Mouse (Mus musculus): ENCODE measurements around the gene Polr3gl.

The Polr3gl gene

DNA sequence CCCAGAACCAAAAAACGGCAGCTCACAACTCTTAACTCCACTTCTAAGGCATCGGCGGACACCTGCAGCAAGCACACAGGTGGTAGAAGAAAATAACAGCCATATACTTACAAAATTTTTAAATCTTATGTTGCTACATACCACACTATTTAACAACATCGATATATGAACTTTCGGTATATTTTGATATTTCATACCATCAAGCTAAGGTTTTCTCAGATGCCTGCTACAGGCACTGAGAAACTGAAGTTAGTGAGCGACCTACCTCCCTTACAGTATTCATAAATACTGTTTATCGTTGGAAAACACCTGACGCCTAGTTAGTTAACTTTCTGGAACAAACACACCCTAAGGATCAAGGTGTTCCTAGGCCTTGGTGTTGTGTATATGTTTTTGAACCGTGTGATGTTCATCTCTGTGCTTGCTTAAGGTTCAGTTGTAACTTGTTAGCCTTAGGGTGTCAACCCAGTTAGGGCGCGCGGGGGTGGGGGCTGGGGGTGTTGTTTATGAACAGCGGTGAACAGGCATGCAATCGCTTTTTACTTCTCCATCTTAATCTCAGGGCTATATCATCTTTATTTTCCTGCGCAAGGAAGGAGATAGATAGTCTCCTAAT lies 37.9 kb downstream of the Polr3gl start:
- no peak for DNase-seq

DNA sequence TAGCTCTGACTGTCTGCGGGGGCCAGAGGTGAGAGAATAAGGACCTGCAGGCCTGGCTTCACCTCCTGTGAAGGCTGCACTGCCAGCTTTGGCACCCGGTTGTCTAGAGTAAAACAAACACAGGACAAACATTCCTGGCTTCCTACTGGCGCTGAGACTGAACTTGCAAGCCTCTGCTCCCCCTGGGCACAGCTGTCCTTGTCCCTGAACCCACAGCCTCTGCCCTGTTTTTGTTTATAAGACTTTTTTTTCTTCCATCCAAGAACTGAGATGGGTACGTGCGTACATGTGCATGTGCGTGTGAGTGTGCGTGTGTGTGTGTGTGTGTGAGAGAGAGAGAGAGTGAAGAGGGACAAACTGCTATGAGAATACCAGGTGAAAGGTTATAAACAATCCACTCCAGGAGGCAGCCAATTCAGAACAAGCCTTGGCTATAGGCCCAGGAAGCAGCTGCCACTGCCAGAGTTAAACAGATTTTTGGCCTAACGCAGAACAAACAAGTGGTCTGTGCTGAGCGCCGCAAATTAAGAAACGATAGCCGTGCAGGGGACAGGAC lies 38.9 kb downstream of the Polr3gl start:
- DNase-seq = no peak

DNA sequence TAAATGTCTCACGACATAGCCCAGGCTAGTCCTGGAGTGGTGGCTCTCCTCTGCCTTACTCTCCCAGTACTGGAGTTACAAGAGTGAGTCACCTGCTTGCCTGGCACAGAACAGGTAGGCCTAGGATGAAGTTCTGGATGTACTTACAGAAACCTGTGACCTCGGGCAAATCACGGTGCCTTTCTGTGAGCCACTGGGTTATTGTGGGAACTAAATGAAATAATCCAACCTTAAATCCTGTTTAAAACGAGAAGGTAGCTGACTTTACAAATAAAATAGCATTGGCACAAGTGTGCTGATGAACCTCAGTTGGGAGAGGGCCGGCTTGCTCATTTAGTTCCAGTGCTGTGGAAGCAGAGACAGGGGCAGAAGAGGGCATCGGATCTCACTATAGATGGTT lies 39.7 kb downstream of the Polr3gl start:
- no peak for DNase-seq

DNA sequence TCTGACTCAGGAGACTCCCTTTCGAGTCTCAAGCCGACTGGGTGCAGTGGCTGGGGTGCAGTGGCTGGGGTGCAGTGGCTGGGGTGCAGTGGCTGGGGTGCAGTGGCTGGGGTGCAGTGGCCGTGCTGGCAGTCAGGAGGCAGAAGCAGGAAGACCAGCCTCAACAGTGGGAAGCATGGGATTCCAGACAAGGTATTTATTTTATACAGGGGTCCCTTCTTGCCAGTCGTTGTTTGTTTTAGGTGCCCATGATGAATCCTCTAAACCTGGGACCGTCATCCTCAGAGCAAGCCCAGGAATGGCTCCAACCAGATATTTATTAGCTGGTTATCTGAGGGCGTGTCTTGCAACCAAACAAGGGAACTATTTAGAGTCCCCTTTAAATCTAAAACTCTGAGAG lies 40.4 kb downstream of the Polr3gl start:
- no peak for DNase-seq

DNA sequence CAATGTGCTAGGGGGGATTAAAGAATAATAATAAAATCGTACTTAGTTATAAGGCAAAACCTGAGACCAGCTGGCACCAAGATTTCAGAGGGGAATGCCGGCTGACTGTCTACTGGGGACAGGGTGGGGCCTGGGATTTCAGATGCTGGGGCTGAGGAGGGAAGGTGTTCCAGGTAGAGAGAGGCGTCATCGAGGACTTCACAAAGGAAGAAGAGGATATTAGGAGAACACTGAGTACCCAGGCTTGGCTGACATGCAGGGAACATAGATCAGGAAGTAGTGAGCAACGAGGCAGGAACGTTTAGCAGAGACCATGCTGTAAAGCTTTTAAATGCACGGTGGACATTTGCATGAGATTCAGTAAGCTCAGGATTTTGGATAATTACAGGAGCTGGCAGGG lies 42.1 kb downstream of the Polr3gl start:
- DNase-seq = no peak

DNA sequence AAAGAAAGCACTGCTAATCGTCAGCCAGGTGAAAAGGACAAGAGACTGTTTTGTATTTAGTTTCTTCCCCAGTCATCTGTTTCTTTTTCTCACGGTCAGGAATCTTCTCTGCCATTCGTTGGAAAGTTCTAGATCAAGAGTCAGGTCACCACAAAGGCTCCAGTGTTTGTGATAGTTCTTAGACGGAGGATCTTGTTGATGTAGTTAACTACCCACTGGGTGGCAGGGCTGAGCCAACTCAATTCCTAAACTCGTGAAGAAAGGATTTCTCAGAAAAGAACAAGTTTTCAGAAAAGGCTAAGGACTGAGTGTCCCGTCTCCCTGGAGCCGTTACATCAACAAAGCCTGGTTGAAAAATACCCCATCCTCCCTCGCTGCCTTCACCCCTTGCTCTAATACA lies 42.8 kb downstream of the Polr3gl start:
- DNase-seq = no peak

DNA sequence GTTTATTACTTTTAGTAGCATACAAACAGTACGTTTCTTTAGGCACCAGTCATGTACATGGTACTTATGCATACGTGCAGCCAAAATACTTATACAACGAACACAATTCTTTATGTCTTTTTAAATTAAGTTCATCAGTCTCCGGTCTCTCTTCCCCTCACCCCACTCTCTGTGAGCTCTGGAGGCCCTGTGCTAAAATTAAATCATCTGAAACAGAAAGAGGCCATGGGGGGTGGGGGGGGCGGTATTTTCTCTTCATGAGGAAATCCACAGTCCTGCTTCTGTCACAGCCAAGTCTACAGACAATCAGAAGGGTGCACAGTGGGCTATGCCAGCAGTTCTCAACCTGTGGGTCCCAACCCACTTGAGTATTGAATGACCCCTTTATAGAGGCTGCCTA lies 44.6 kb downstream of the Polr3gl start:
- no peak for DNase-seq

DNA sequence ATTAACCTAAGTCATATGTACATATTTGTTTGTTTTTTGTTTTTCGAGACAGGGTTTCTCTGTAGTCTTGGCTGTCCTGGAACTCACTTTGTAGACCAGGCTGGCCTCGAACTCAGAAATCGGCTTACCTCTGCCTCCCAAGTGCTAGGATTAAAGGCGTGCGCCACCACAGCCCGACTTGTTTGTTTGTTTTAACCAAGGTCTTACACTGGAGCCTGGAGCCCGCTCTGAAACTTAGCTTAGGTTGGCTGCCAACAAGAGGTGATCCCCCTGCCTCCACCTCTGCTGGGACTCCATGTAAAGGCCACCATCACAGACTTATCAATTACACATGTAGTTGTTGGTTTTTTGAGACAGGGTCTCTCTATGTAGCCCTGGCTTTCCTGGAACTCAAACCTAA lies 45.2 kb downstream of the Polr3gl start:
- DNase-seq = no peak

DNA sequence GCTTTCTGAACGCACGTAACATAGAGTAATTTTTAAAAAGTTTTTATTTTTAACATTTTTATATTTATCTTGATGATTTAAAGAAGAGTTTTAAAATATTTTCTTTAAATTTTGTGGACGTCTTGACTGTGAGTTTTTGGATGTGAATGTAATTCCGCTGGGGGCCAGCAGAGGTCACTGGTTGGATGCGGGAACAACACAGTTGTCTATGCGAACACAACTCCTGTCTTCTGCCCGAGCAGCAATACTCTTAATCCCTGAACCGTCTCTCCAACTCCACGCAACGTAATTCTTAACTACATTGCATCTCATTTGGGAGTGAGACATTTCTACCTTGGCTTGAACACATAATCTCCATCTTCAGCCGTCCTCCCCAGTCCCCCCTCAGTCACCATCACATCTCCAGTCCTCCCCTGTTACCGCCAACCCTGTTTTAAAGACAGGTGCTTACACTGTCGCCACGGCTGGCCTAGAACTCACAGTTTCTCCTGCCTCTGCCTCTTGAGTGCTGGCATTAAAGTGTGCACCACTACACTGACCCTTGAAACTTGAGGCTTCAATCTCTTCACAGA lies 46.5 kb downstream of the Polr3gl start:
- no peak for DNase-seq

DNA sequence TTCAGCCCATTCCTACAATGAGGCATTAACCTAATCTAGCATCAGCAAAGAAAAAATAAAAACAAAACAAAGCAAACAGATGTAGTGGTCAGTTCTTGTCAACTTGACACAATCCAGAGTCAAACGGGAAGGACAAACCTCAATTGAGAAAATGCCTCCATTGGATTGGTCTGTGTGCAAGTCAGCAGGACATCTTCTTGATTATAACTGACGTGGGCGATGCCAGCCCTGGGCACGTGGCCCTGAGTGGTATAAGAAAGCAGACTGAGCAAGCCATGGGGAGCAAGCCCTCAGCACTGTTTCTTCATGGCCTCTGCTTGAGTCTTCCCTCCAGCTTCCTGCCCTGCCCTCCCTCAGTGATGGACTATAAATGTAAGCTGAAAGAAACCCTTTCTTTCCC lies 47.1 kb downstream of the Polr3gl start:
- no peak for DNase-seq

DNA sequence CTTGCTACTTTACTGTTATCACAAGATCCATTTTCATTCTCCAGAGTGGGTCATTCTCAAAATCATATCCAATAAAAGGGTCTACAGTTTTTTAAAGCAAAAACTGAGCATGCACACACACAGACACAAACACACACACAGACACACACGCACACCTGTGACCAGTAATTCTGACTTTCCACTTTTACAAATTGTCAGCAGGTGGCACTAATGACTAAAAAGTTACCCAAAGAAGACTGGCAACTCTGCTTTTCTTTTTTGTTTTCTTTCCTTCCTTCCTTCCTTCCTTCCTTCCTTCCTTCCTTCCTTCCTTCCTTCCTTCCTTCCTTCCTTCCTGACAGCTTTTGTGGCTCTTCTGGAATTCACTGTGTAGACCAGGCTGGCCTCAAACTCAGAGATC lies 48.4 kb downstream of the Polr3gl start:
- no peak for DNase-seq

DNA sequence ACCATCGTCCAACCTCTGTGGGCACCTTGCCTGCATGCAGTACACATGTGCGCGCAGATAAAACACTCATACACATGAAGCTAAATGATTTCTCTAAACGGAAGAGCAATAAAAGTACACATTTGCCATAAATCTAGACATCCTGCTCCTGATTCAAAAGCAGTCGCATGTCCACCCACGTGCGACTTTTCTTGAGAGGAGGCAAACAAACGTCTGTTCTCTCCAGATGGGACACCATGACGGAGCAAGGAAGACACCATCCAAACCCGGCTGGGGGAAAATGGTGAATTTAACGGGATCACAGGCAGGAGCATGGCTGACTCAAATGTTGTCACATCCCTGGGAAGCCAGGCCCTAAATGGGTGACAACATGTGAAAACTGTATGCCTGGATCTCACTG lies 50.6 kb downstream of the Polr3gl start:
- no peak for DNase-seq

DNA sequence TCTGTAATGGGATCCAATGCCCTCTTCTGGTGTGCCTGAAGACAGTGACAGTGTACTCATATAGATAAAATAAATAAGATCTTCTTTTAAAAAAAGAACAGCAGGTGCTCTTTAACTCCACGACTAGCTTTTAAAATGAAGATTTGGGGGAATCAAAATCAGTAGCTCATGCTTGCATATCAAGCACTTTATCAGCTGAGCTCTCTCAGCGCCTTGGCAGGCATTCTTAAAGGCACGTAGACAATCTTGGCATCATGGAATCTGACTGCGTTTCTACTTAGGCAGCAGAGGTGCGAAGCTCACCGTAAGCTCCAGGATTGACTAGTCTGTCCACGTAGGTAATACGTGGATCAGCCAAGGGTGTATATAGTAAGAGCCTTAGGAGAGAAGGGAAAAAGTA lies 51.4 kb downstream of the Polr3gl start:
- DNase-seq = no peak

DNA sequence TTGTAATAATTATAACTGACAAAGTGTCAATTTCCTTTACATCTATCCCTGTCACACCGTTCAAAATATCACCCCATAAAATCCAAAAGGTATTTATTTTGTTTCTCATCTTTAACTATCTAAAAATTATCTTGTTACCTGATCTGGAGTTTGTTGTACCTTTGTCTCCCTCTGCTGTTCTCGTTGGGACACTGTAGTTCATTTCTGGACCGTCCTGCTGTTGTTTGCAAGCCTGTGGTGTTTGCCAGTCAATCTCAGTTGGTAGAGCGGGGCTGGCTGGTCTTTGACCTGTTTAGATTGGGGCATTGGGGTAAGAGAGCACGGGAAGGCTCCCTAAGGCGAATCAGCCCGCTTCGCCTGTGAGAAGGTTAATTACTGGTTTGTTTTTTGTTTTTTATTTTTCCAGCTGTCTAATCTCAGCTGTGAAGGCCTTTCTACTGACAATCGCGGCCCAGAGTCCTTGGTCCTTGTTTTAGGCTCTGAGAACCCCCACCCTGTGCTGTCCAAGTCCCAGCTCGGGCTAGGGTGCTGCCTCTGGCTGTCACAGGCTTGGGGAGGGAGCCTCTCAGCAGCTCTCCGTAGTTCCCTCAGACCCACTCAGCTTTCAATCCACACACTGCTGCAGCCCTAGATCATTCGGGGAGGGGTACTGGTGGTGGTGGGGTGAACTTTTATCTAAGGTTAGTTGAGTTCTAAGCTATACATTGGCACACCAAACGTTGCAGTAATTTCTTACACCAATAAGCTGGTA lies 52.5 kb downstream of the Polr3gl start:
- DNase-seq = no peak

DNA sequence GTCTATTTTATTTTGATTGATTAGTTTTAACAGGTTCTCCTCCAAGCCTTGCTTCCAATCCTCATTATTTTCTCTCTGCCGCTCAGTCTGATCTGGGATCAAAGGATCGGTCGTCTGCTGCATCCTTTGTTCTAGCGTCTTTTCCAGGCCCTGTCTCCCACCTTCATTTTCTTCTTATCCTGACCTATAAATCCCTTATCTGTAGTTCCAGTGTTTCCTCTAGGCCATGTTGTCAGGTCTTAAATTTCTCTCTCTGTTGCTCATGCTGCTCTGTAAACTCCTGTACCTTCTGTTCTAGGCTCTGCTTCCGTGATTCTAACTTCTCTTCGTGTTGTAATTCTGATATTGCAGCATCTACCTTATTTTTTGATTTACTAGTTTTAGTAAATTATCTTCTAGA lies 53.2 kb downstream of the Polr3gl start:
- DNase-seq = no peak

DNA sequence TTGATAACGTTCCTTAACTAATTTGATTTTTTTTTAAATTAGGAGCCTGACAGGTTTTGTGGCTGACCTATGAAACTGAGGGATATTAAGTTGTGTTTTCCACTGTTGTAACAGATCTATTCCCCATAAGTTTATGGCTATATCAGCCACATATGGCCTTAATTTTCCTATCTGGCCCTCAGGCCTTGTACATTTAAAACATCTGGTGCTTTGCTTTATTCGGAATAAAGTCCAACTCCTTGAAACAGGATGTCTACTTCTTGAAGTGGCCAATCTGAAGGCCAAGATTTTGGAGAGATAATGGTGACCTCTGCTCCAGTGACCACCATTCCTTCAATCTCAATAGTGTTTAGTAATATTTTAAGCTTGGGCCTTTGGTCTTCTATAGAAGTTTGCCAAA lies 54.7 kb downstream of the Polr3gl start:
- no peak for DNase-seq

DNA sequence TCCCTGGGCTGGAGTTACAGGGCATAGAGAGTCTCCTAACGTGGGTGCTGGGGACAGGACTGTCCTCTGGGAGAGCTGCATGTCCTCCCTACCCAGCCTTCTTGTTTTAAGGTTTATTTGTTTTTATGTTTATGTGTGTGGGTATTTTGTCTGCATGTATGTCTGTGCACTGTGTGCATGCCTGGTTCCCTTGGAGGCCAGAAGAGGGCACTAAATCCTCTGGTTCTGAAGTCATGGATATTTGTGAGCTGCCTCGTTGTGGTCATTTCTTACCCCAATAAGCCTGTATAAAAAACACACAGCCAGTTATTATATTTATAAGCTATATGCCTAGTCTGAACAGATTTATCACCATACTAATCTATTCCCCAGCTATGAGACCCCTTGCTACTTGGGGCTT lies 59.7 kb downstream of the Polr3gl start:
- DNase-seq = no peak

DNA sequence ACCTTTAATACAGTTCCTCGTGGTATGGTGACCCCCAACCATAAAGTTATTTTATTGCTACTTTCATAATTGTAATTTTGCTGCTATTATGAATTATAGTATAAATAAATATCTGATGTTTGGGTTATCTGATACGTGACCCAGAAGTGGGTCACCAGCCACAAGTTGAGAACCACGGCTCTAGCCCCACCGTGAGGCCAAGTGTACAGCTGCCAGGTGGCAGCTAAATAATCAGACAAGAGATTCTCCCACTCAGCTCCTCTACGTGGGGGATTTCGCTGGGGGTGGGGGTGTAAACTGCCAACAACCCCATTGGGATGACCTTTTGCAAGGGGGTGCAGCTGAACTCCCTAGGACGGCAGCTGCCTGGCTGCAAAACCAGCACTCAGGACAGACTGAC lies 61.9 kb downstream of the Polr3gl start:
- no peak for DNase-seq

DNA sequence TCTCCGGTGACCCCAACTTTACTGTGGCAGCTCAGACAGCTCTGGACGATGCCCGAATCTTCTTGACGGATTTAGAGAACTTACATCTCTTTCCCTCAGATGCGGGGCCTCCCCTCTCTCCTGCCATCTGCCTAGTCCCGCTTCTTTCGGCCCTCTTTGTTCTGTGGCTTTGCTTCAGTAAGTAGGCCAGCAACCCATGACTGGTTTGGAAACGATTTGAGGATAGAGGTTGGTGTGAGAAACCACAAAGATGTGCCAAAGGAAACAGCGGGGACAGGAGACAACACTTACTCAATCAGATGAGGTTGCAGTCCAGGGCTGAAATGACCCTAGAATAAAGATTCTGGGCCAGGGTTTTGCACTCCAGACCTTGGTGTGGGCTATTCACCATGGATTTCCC lies 65.5 kb downstream of the Polr3gl start:
- no peak for DNase-seq

Data from thymus, adult 18-20 months (tissue).